Mouse (Mus musculus): ENCODE measurements around the gene Arhgap31. TPM values are rescaled to one million over a fixed set of nuclear protein-coding genes. Genes with fewer than 3 reads are reported as not detected.

Arhgap31 gene
- polyA plus RNA-seq, 1 experiment from 2014 or later: 1.6 TPM

DNA sequence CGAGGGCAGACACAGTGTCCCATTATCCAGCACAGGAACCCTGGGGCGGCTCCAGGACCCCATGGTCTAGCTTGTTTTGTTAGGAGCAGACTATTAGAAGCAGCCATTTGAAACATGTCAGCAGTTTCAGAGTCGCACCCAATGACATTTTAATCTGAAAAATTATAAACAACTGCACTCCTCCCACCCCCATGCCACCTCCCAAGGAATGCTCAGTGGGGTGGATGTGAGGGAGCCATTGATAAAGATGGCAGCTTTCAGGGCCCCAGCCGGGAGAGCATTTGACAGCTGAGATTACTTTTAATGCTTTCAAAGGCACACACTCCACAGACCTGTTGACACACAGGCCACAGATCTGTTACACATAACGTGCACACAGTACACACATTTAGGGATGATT lies 40.7 kb downstream of the Arhgap31 start:
- H3K9ac ChIP-seq (replicated peaks): no peak overlapping the region
- 56% methylated on average over 5 of the region's 5 CpGs for WGBS (ENCODE audit: insufficient replicate concordance)

DNA sequence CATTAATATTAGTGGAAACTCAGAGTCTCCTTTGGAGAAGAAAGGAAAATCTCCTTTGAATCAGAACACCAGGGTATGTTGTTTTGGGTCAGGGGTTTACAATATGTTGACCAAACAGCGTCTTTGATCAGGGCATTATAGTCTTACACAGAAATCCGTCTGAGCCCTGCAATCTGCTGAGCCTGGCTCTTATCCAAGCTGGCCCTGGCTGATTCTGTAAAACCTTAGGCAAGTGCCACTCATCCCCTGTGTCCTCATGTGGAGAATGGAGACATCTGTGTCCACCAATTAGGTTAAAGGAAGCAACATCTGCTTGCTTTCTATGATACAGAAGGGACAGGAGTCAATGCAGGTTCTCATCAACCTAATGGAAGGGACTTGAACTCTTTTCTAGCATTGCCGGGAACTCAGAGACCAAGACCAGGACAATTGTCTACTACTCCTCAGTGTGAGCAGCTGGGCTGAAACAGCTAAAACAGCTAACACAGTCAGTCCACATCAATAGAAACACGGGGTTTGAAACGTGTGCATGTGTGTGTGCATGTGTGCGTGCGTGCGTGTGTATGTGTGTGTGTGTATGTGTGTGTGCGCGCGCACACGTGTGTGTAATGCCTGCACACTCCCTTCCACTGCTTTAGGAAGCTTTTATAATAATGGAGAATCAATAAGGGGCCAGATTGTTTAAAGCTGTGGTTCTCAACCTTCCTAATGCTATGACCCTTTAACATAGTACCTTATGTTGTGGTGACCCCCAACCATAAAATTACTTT lies 42.3 kb downstream of the Arhgap31 start:
- H3K4me3 ChIP-seq (ENCODE audit: low read depth, low read length): no peak overlapping the region
- TF ChIP-seq CTCF (IDR thresholded peaks at IDR 0.05; ENCODE audit: low read depth): no peak
- TF ChIP-seq EP300 (IDR thresholded peaks at IDR 0.05; ENCODE audit: low read depth): no peak
- no peak overlapping the region for H3K9ac ChIP-seq (replicated peaks)
- H3K4me1 ChIP-seq (ENCODE audit: insufficient read depth): no peaks in the 10 kb centered on the region
- ATAC-seq (no peak), DNase-seq (no peak)
- WGBS (ENCODE audit: insufficient replicate concordance): 83% methylated on average over 12 of the region's 12 CpGs
- H3K9me3 ChIP-seq (ENCODE audit: low read length): no peaks in the 10 kb centered on the region
- no peak overlapping the region for H3K4me2 ChIP-seq (ENCODE audit: low read depth, low read length)
- H3K27ac ChIP-seq (ENCODE audit: low read depth): no peak overlapping the region
- H3K36me3 ChIP-seq (replicated peaks; ENCODE audit: insufficient read depth, low read length): no peaks in the 10 kb centered on the region
- H3K27me3 ChIP-seq (ENCODE audit: insufficient read depth, low read length): no peaks in the 10 kb centered on the region

More for the DNA sequence above, 40.7 kb downstream of the Arhgap31 start:
- Histone ChIP-seq H3K4me3 (ENCODE audit: low read depth, low read length) (no peak overlapping the region), H3K9me3 (ENCODE audit: low read length) (no peaks in the 10 kb centered on the region), H3K4me1 (ENCODE audit: insufficient read depth) (no peaks in the 10 kb centered on the region), H3K27me3 (ENCODE audit: insufficient read depth, low read length) (no peaks in the 10 kb centered on the region), H3K4me2 (ENCODE audit: low read depth, low read length) (no peak overlapping the region), H3K36me3 (replicated peaks; ENCODE audit: insufficient read depth, low read length) (no peaks in the 10 kb centered on the region), H3K27ac (ENCODE audit: low read depth) (no peak overlapping the region)
- DNase-seq (no peak), ATAC-seq (no peak)
- TF ChIP-seq EP300 (IDR thresholded peaks at IDR 0.05; ENCODE audit: low read depth) (no peak), CTCF (IDR thresholded peaks at IDR 0.05; ENCODE audit: low read depth) (no peak)

DNA sequence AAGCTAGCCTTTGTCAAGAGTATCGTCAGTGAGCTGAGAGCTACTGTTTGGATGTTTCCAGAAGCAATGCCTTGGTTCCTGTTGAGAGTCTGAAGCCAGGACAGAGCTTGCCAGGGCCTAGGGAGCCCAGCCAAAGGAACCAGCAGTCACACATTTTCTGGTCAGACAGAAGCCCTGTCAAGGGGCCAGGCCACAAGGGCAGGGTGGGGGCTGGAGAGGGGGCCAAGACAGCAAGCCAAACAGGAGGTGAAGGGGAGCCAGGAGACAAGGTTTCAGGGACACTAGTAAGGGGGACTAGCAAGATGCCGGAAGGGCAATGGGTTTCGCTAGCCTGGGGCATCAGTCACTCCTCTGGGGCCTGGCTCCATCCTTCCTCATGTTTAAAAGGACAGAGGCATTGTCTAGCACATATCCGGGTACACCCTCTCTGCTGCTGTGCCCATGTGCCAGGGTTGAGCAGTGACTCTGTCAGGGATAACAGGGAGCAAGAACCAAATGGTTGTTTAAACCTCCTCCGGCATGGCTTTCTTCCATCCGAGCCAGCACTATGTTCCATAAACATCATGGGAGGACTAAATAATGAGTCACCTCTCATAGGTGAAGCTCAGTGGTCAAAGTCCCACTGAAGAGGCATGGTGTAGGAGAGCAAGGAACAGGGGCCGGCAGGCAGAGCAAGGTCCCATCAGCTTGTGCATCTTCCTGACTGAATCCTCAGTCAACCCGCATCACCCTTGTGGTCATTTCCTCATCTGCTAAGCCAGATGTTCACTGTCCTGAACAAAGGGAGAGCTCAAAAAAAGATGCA lies 44.0 kb downstream of the Arhgap31 start:
- WGBS (ENCODE audit: insufficient replicate concordance): 72% methylated on average over 8 of the region's 8 CpGs
- no peak overlapping the region for H3K27ac ChIP-seq (ENCODE audit: low read depth)
- H3K4me3 ChIP-seq (ENCODE audit: low read depth, low read length): no peak overlapping the region
- H3K27me3 ChIP-seq (ENCODE audit: insufficient read depth, low read length): no peaks in the 10 kb centered on the region
- TF ChIP-seq CTCF (IDR thresholded peaks at IDR 0.05; ENCODE audit: low read depth): no peak
- TF ChIP-seq EP300 (IDR thresholded peaks at IDR 0.05; ENCODE audit: low read depth): no peak
- no peaks in the 10 kb centered on the region for H3K4me1 ChIP-seq (ENCODE audit: insufficient read depth)
- DNase-seq (no peak), ATAC-seq (no peak)
- no peaks in the 10 kb centered on the region for H3K9me3 ChIP-seq (ENCODE audit: low read length)
- H3K4me2 ChIP-seq (ENCODE audit: low read depth, low read length): no peak overlapping the region
- no peaks in the 10 kb centered on the region for H3K36me3 ChIP-seq (replicated peaks; ENCODE audit: insufficient read depth, low read length)
- H3K9ac ChIP-seq (replicated peaks): no peak overlapping the region

DNA sequence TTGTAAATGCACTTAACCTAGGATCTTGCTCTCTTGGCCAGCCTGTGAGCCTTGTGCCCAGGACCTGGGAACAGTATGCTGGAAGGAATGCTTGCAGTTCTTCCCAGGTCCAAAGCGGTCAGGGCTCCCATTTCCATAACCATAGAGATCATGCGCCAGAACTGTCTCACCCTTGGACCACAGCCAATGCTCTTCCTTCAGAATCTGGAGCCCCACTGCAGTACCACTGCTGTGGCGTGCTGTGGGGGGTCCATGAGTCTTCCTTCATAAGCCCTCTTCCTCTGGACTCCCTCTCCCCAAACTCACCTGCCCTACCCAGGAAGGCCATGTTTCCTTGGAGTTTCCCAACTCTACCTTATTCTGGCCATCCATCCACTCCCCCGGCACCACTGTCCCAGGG lies 46.6 kb downstream of the Arhgap31 start:
- WGBS (ENCODE audit: insufficient replicate concordance): 72% methylated on average over 4 of the region's 4 CpGs
- ATAC-seq (no peak), DNase-seq (no peak)
- H3K4me2 ChIP-seq (ENCODE audit: low read depth, low read length): no peak overlapping the region
- no peak overlapping the region for H3K27ac ChIP-seq (ENCODE audit: low read depth)
- no peak overlapping the region for H3K9ac ChIP-seq (replicated peaks)
- H3K9me3 ChIP-seq (ENCODE audit: low read length): no peaks in the 10 kb centered on the region
- TF ChIP-seq EP300 (IDR thresholded peaks at IDR 0.05; ENCODE audit: low read depth) (no peak), CTCF (IDR thresholded peaks at IDR 0.05; ENCODE audit: low read depth) (no peak)
- H3K36me3 ChIP-seq (replicated peaks; ENCODE audit: insufficient read depth, low read length): no peaks in the 10 kb centered on the region
- H3K4me1 ChIP-seq (ENCODE audit: insufficient read depth): no peaks in the 10 kb centered on the region
- H3K27me3 ChIP-seq (ENCODE audit: insufficient read depth, low read length): no peaks in the 10 kb centered on the region
- H3K4me3 ChIP-seq (ENCODE audit: low read depth, low read length): no peak overlapping the region

DNA sequence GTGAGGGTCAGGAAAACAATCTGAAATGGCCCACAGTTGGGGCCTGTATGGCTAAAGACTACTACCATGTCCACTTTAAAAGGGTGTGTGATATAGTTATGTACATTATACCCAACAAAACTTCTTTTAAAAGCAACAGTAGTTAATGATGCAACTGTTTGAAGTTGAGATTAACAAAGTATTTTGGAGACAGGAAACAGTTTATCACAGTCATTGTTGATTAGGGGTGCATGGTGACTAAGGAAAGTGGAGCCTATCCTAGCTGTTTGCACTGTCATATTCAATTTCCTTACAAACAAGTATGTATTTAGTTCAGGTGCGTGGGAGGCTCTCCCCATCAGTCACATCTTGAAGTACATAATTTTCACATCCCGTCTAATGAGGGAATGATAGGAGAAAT lies 47.1 kb downstream of the Arhgap31 start:
- no peak overlapping the region for H3K9ac ChIP-seq (replicated peaks)
- H3K4me2 ChIP-seq (ENCODE audit: low read depth, low read length): no peak overlapping the region
- H3K27me3 ChIP-seq (ENCODE audit: insufficient read depth, low read length): no peaks in the 10 kb centered on the region
- H3K4me1 ChIP-seq (ENCODE audit: insufficient read depth): no peaks in the 10 kb centered on the region
- no peak overlapping the region for H3K4me3 ChIP-seq (ENCODE audit: low read depth, low read length)
- no peak overlapping the region for H3K27ac ChIP-seq (ENCODE audit: low read depth)
- no peaks in the 10 kb centered on the region for H3K9me3 ChIP-seq (ENCODE audit: low read length)
- DNase-seq: no peak
- H3K36me3 ChIP-seq (replicated peaks; ENCODE audit: insufficient read depth, low read length): no peaks in the 10 kb centered on the region
- no peak for TF ChIP-seq CTCF (IDR thresholded peaks at IDR 0.05; ENCODE audit: low read depth)
- no peak for TF ChIP-seq EP300 (IDR thresholded peaks at IDR 0.05; ENCODE audit: low read depth)
- ATAC-seq: no peak
- WGBS (ENCODE audit: insufficient replicate concordance): 71% methylated on average over 2 of the region's 2 CpGs

DNA sequence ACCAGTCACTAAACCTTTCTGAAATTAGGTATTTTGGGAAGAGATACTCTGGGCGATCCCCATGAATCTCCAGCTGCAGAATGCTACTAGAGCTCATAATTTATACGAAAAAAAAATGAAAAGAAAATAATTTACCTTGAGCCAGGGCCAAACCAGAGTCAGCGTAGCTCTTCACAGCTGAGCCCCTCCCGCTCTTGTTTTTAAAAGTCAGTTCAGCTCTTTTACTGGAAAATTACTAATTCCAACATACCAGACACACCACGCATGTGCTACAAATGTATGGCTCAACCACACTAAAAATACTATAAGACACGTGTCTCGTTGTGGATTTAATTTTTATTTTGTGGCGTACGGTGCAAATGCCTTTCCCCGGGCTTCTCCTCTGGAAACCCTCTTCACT lies 50.5 kb downstream of the Arhgap31 start:
- no peak overlapping the region for H3K4me2 ChIP-seq (ENCODE audit: low read depth, low read length)
- TF ChIP-seq CTCF (IDR thresholded peaks at IDR 0.05; ENCODE audit: low read depth): no peak
- TF ChIP-seq EP300 (IDR thresholded peaks at IDR 0.05; ENCODE audit: low read depth): no peak
- H3K27ac ChIP-seq (ENCODE audit: low read depth): no peak overlapping the region
- H3K4me1 ChIP-seq (ENCODE audit: insufficient read depth): no peaks in the 10 kb centered on the region
- WGBS (ENCODE audit: insufficient replicate concordance): 86% methylated on average over 10 of the region's 10 CpGs
- DNase-seq (no peak), ATAC-seq (no peak)
- H3K9ac ChIP-seq (replicated peaks): no peak overlapping the region
- no peaks in the 10 kb centered on the region for H3K27me3 ChIP-seq (ENCODE audit: insufficient read depth, low read length)
- no peaks in the 10 kb centered on the region for H3K36me3 ChIP-seq (replicated peaks; ENCODE audit: insufficient read depth, low read length)
- no peak overlapping the region for H3K4me3 ChIP-seq (ENCODE audit: low read depth, low read length)
- no peaks in the 10 kb centered on the region for H3K9me3 ChIP-seq (ENCODE audit: low read length)

All from liver, postnatal 0 days (tissue).